Mouse (Mus musculus) left cerebral cortex, postnatal 14 days (tissue): ENCODE measurements at regions not wholly inside any gene's neighbourhood (a gene's known extent, or its start where the extent isn't known, plus 50 kb on each side); places are given as distances from the start of the nearest gene placed in this dataset.

ENCODE experiments used
- DNase-seq, 2 experiments: peaks; one replicate each; pipeline ENCODE4 v3.0.0; 2021 to 2022; ENCODE audit warnings: low spot score in 2 of 2, mixed read lengths in 1 of 2
- intact Hi-C: fragments of 180-260 bp; cut with DNase I; formaldehyde crosslinking; loops from one replicate; pipeline ENCODE4 v1.15.1; 2025

DNA sequence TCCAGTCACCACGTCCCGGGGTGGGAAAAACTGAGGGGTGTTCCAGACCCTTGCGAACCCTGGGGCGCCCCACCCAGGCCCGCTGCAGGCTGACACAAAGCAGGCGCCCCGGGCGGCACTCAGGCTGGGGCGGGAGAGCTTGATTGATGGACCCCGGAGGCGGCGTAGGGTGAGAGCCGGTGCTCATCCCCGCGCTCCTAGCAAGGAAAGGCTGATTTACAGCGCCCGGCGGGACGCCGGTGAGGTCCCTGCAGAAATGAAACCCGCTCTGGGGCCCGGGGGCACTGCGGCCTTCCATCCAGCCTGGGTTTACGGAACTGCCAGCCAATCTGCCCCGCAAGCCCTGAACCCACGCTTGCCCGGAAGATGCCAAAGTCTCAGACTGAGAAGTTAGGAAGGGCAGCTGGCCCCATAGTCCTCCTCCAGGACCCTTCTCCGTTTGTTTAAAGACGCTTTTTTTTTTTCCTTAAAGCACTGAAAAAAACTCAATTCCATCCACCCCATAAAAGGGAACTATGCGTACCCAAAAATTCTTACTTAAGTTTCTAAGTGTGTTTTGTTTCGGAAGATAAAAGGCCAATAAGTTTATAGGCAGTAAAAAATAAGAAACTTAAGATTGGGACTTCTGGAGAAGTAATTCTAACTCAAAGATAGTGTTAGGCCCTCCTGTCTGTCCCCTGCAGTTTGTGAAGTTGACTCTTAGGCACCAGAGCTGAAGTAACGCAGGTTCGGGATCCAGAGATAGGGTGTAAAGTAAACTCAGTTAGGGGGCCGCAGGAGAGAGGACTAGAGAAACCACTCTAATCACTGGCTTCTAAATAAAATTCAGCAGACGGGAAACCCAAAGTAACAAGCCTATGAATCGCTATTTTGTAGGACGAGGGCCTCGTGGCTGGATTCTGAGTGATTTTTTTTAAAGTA, 263.4 kb upstream of the Nfe2l3 start:
- DNase-seq: no peak
- intact Hi-C loops: loop anchor here (1.0 to 2.0 kb wide), 3 partner anchors 230 to 490 kb away; no protein-coding TSS in a partner anchor

DNA sequence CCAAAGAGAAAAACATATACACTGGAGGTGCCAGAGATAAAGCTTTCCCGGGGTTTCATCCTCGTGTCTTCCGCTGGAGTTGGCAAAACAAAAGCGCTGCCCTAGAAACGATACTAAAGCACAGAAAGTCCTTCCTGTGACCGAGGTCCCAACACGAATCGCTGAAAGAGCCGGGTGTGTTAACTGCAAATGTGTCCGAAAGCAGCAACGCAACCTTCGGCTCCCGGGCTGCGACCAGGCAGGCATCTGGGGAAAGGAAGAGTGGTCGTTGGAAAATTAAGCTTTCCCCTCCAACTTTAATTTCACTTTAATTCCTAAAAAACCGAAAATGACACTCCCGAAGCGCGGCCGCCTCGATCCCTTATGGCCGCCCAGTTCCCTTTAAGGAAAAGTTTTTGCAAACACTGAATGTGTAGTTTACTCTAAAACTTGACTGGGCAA, 262.5 kb upstream of the Nfe2l3 start:
- DNase-seq: no peak
- intact Hi-C loops: loop anchor here (2.0 to 5.0 kb wide), 5 partner anchors 231 to 1953 kb away; partner anchors contain the start of gene Evx1

DNA sequence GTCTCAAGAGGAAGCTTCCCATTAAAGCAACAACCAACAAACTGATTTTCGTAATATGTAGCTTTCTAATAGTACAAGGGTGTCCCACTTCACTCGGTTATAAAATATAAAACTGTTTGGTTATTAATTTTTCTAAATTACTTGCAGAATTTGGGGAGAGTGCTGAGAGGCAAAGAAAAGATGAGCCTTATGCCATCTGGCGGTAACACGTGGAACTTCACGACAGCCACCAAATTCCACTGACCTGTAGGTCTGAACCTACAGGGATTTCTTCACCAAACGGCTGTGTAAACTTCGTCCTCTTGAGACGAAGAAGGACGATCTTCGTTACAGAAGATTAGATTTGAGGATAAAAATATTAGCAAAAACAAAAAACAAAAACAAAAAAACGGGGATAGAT, 262.1 kb upstream of the Nfe2l3 start:
- peak in 1 of 2 experiments; percentile 58 for DNase-seq
- intact Hi-C loops: loop anchor here (5.0 kb wide), 3 partner anchors 837 to 1953 kb away; partner anchors contain the start of gene Evx1

DNA sequence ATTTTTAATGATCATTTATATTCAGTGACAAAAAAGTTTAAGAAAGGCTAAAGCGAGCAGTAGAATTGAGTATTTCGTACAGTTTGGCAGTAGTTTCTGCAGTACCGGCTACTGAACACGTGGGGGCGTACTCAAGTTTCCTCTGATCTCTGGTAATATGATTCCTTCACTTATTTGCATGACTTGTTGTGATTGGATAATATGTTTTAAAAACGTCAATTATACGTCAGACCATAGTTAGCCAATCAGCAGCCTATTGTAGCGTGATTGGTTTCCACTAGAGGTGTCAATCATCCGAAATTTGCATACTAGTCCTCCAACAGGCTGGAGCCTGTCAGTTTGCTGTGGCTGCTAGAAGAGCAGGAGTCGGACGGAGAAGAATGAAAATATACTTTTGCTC, 261.6 kb upstream of the Nfe2l3 start:
- intact Hi-C loops: loop anchor here (5.0 kb wide), 3 partner anchors 836 to 1954 kb away; partner anchors contain the start of gene Evx1
- DNase-seq: peak; percentile 40 to 73

DNA sequence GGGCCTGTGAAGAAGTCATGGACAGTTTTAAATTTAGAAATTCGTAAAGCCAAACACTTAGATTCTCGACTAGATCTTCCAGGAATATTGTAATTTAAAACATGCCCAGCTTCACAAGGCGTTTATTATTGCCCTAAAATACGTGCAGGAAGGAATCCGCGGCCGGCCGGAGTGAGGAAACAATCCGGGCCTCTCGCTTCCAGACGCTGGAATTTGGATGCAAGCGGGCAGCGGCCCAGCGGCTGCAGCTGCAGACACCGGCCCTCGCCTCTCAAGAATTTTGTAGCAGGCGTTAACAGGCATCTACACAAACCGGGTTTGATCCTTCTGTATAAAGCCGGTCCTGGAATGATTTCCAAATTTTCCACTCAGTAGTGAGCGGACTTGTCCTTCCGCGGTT, 260.7 kb upstream of the Nfe2l3 start:
- no peak for DNase-seq
- intact Hi-C loops: loop anchor here (5.0 kb wide), 3 partner anchors 836 to 1954 kb away; partner anchors contain the start of gene Evx1

DNA sequence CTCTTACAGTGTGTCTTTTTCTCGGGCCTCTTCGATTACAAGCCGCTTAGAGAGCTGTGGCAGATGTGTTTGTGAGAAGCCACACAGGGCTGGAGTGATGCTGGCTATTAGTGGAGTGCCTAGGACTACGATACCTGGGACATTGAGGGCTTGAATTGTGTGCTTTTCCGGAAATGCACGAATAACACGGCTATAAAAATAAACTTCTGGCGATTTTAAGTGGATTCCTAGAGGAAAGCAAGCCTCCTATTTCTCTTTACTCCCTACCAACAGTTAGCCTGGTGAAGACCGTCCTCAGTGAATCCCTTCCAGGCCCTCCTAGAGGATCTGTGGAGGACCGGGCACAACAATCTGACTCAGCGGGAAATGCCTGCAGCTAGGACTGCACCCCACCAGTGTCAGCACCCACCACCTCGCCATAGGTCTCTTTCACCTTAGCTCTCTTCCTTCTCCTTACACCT, 260.1 kb upstream of the Nfe2l3 start:
- DNase-seq: no peak
- intact Hi-C loops: loop anchor here (5.0 kb wide), 3 partner anchors 835 to 1955 kb away; partner anchors contain the start of gene Evx1

DNA sequence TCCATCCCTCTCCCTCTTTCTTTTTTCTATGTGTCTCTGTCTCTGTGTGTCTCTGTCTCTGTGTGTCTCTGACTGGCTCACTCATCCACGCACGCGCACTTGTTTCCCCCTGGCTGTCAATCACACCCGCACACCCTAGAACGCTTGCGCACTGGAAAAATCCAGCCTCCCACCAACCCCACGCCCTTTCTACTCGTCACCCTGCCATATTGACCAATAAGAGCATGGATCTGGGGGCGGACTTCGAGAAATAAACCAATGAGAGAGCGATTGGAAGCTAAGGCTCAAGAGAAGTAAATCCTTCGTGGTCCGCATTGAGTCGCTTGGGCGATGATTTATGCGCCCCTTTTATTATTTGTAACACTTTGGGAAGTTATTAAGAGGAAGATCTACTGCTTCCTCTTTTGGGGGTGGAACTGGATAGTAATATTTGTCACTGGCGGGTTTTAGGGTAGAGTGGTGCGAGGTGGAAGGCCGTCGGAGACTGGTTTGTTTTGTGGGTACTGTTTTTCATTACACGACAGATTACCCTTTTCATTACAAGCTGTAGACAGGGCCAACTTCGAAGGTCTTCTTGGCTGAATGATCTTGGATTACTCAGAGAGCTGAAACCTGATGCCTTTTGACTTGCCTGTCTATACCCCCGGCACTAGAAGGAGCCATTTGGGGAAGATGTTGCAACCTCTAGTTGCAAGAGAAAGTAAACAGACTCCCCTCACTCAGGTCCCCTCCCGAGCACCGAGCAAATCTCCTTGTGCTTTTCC, 259.4 kb upstream of the Nfe2l3 start:
- peak; percentile 62 for DNase-seq
- intact Hi-C loops: loop anchor here (5.0 kb wide), 3 partner anchors 834 to 1956 kb away; partner anchors contain the start of gene Evx1

DNA sequence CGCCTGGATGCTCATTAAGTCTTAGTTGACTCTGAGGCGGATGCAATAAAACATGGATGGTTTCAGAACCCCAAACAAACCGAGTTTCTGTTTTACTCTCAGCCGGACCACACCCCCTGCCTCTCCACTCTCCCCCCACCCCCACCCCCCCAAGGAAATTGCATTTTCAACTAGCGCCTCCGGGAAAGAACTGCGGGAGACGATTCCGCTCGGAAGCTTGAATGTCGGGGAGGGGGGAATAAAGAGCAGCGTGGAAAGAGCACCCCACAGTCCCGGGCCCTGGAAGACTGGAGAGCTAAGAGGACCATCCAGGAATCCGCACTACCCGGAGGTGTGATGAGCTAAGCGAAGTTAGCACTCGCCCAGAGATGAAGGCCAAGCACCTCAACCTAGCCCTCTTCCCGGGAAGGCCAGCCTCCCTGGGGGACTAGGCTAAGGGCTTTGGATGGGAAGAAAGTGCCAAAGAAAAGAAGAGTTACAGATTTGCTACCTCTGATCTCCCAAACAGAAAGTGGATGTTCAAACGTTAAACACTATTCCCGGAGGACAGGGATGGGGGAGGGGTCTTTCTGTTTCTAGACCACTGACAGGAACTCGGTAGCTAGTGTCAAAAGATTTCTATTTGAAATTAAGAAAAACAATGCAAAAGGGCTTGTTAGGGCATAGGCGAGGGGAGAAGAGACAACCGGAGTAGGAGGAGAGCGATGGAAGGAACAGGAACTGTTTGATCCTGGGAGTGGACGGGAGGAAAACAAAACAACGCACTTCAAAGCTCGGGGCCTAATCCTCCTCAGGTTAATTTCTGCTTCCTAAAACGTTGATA, 258.6 kb upstream of the Nfe2l3 start:
- intact Hi-C loops: loop anchor here (5.0 kb wide), 3 partner anchors 833 to 1957 kb away; partner anchors contain the start of gene Evx1
- no peak for DNase-seq

DNA sequence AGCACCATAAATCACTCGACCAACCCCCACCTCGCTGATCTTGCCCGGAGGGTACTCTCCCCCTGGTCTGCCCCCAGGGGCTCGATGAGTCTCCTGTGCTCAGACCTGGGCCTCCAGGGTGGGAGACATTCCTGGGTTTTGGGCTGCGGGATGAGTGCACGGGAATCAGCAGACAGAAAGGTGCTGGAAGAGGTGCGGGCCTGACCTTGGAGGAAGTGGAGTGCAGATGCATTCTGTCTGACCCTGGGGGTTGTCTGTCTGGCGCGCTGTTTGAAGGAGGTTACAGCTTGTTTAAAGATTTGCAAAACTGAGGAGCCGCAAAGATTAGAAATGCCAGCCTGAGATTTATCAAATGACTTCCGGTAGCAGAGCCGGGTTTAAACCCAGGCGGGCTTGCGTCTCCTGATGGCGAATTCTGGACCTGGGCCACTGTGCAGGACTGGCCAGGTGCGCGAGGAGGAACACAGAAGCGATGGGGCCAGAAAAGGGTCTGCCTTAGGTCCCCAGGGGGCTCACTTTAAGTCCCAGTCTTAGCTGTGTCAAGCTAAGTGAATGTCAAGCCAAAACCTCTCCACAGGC, 257.9 kb upstream of the Nfe2l3 start:
- no peak for DNase-seq
- intact Hi-C loops: loop anchor here (5.0 kb wide), 5 partner anchors 833 to 1957 kb away; partner anchors contain the start of genes Evx1, Gm28308 and Hoxa3

DNA sequence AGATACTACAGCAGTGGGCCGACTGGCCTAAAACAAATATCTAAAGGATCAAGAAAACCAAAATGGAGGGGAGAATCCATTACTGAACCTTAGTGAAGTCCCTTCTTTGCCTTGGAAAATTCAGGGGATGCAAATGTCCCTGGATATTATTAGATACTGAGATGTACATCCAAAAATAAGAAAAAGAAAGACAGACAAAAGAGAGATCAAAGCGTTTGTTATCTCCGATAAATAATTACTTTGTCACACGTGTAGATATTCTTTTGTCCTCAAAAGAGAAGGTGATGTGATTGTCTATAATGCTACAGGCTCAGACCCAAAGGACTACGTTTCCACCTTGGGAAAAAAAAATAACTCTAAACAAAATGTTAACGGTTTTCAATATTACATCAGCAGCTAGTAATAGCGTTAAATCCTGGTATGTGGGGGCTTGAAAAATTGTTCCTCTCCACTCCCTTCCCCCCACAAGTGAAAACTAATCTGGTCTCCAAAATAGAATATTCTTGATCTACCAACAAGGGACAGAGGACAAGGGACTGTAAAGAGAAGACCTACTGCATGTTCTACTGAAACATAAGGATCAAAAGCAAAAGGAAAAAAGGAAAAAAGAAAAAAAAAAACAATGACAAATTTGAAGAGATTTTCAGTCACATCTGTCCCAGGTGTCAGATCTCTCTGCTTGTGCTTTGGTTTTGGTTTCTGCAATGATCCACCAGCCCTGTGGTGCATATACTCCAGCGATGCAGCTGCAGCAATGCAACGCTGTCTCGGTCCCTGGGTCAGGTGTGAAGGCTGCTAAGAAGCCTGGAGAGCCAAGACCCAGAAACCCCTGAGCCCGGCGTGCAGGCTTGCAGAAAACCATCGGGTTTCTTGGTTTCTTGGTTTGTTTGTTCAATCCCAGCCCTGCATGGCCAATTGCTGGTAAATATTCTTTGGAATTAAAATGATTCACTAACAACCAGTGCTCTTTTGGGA, 256.6 kb upstream of the Nfe2l3 start:
- no peak for DNase-seq
- intact Hi-C loops: loop anchor here (5.0 kb wide), 2 partner anchors 991 to 1036 kb away; partner anchors contain the start of genes Gm28308 and Hoxa3

DNA sequence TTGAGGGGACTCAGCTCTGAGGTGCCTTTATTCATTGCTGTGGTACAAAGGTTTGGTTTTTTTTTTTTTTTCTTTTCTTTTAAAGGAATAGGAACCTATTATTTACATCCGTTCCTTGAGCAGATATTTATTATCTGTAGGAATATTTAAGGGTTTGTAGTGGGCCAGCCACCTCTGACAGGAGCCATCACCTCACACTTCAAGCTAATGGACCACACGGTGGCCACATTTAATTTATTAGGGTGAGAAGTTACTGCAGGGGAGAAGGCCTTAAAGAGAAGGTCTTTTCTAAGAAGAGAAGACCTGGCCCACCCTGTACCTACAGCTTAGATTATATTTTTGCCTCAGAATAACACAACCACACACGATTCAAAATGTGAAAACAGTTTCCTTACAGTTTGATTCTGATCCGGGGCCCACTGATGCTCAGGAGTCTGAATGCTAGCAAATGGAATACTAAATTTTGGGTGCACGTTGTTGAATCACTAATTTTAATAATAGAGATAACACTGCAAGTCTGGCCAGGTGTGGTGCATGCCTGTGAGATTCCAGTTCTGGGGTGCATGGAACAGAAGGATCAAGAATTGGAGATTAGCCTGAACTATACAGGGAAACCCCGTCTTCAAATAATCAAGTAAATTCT, 255.6 kb upstream of the Nfe2l3 start:
- intact Hi-C loops: loop anchor here (5.0 kb wide), 2 partner anchors 990 to 1035 kb away; partner anchors contain the start of genes Gm28308 and Hoxa3
- no peak for DNase-seq

DNA sequence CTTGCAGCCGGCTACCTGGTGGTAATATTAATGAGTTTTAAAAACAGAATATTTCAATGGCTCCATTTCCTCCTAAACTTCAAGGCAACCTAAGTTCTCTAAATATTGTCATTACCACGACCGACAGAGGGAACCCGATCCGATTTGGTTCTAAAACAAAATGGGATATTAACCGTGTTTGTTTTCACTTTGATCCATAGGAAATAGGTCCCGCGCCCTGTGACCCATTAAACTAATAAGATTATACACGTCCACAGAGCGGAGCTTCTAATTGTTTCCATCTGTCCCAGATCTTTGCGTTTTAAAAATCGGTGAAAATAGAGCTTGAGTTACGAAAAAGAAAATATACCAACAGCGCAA, 254.8 kb upstream of the Nfe2l3 start:
- DNase-seq: no peak
- intact Hi-C loops: loop anchor here (5.0 kb wide), 2 partner anchors 990 to 1035 kb away; partner anchors contain the start of genes Gm28308 and Hoxa3

DNA sequence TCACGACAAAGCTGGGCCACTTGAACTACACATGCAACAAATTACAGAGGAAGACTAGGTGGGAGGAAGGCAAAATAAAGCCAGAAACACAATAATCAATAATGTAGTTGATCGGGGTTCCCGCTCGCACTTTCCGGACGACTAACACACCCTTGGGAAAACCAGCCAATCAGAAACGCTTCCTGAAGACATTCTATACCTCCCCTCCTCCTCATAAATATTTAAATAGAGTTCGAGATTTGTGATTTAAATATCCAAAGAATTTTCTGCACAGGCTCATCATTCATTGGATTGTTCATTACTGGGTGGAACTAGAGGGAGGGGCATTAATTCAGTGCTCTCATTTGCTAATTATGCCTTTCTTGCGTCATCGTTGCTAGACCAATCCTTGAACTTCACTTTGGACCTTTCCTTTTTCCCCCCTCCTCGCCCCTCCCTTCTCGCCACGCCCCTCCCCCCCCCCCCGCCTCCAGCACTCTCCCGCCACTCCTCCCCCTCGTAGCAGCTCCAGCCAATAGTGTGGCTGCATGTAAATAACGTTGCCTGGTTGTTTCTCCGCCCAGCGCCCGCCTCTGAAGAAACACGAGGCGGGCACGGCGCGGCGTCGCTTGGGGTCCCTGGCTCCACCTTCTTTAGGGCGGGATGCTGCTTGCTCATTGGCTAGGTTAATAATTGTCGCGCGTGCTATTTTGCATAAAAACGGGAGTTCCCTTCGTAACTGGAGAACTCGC, 254.2 kb upstream of the Nfe2l3 start:
- peak in 1 of 2 experiments; percentile 54 for DNase-seq
- intact Hi-C loops: loop anchor here (5.0 kb wide), 2 partner anchors 989 to 1034 kb away; partner anchors contain the start of genes Gm28308 and Hoxa3

DNA sequence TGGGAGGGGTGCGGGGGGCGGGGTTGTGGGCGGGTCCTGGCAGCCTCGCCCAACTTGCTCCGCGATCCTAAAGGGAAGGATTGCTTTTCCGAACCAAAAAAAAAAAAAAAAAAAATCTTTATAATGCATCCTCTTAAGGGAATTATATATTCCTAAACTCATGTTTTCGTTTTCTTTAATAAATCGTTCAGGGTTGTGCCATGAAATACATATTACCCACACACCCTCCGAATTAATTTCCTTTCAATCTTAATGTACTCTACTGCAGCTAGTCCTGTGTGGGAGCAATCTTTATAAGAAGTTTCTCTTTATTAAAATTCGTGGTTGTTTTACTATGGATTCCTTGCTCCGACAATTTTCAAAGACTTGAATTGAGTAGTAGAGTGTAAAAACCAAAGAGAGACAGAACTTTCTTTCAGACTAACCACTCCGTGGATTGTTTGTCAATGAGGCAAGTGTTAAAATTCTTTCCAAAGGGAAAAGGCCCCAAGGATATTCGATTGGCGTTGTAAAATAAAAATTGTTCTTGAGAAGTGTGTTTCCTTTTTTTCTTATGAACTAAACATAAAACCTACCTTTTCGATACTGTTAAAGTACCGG, 253.6 kb upstream of the Nfe2l3 start:
- DNase-seq: no peak

More for the DNA sequence above, 253.6 kb upstream of the Nfe2l3 start:
- intact Hi-C loops: loop anchor here (5.0 kb wide), 2 partner anchors 988 to 1033 kb away; partner anchors contain the start of genes Gm28308 and Hoxa3
